Mouse (Mus musculus) ES-E14 (cell line): Measurements from ENCODE around the gene Sag. TPM values are rescaled to one million over a fixed set of nuclear protein-coding genes. Genes with fewer than 3 reads are reported as not detected.

Experiments
- DNase-seq: peaks from one replicate; pipeline ENCODE4 v3.0.0-alpha.2; 2013; ENCODE audit warnings: low read depth, low spot score
- H3K27ac ChIP-seq: 2 replicates; pipeline ENCODE4 v1.5.1; 2012; ENCODE audit warnings: low read depth, mild to moderate bottlenecking, low read length, moderate library complexity, mixed read lengths; ENCODE audit not compliant: poor library complexity, insufficient read depth, severe bottlenecking
- H3K36me3 ChIP-seq: 2 replicates; pipeline ENCODE4 v1.6.1; 2012; ENCODE audit warnings: mild to moderate bottlenecking, low read length, moderate library complexity, mixed read lengths; ENCODE audit not compliant: control insufficient read depth, poor library complexity, insufficient read depth, severe bottlenecking
- H3K4me1 ChIP-seq, 2 experiments: fragments of 150-350 bp in 1 of 2; sonication (generic) in 1 of 2; 2 replicates each; pipeline ENCODE4 v1.6.1; 2012; ENCODE audit warnings: low read length in 2 of 2, mild to moderate bottlenecking in 1 of 2, mixed read lengths in 1 of 2; ENCODE audit not compliant: control insufficient read depth in 2 of 2, insufficient read depth in 2 of 2, poor library complexity in 1 of 2
- H3K4me3 ChIP-seq, 2 experiments: fragments of 150-350 bp in 1 of 2; sonication (generic) in 1 of 2; 2 replicates each; pipeline ENCODE4 v1.5.1; 2012; ENCODE audit warnings: low read length in 2 of 2, low read depth in 1 of 2, mild to moderate bottlenecking in 1 of 2, mixed read lengths in 1 of 2; ENCODE audit not compliant: insufficient read depth in 1 of 2, poor library complexity in 1 of 2, severe bottlenecking in 1 of 2
- H3K9ac ChIP-seq: 2 replicates; pipeline ENCODE4 v1.6.1; 2012; ENCODE audit warnings: low read depth, mild to moderate bottlenecking, low read length, mixed read lengths; ENCODE audit not compliant: poor library complexity, insufficient read depth, severe bottlenecking
- H3K9me3 ChIP-seq: fragments of 150-350 bp; sonication (generic); 2 replicates; pipeline ENCODE4 v1.6.1; 2012; ENCODE audit warnings: low read depth, mild to moderate bottlenecking, low read length; ENCODE audit not compliant: control insufficient read depth, insufficient read depth
- CHD2 ChIP-seq: IDR thresholded peaks from 2 replicates; pipeline ENCODE4 v1.6.1; 2014; ENCODE audit warnings: mild to moderate bottlenecking, low read depth, low read length, inconsistent platforms
- HCFC1 ChIP-seq: IDR thresholded peaks from 2 replicates; pipeline ENCODE4 v1.6.1; 2012; ENCODE audit warnings: low read length, inconsistent platforms, borderline replicate concordance; ENCODE audit not compliant: insufficient read depth
- MAFK ChIP-seq: IDR thresholded peaks from 2 replicates; pipeline ENCODE4 v1.6.1; 2014; ENCODE audit warnings: mild to moderate bottlenecking, low read depth, low read length, inconsistent platforms; ENCODE audit not compliant: insufficient read depth
- ZC3H11A ChIP-seq: IDR thresholded peaks from 2 replicates; pipeline ENCODE4 v1.6.1; 2012; ENCODE audit warnings: low read depth, mild to moderate bottlenecking, inconsistent platforms, low read length, borderline replicate concordance
- ZNF384 ChIP-seq: IDR thresholded peaks from 2 replicates; pipeline ENCODE4 v1.6.1; 2012; ENCODE audit warnings: low read depth, low read length, inconsistent platforms
- in situ Hi-C, 2 experiments: fragments of 600-800 bp; cut with MboI; formaldehyde crosslinking; loops; one replicate each; pipeline ENCODE4 v1.15.1; 2025; ENCODE audit warnings: low sequenced_read_pairs in 2 of 2, inconsistent platforms in 1 of 2; ENCODE audit not compliant: unreplicated experiment in 2 of 2
- total RNA-seq: library from RNA; depleted of rRNA; stranded (reverse); fragments of 300-350 nt; gene quantifications from 2 replicates; pipeline ENCODE4 v1.2.3, GENCODE M21; 2012

The Sag gene
- total RNA-seq, 1 experiment: 1.3 TPM

- no peak for DNase-seq
- H3K4me1 ChIP-seq: peaks cover 0 to 9% of the 10 kb centered on the region in 2 experiments; a peak in 2 of 4 replicates
- in situ Hi-C loops: no loop called here
- H3K4me3 ChIP-seq: no peak overlapping the region
- H3K9me3 ChIP-seq: no peaks in the 10 kb centered on the region
- TF ChIP-seq HCFC1 (no peak), MAFK (no peak), ZNF384 (no peak)
- no peak overlapping the region for H3K27ac ChIP-seq
- H3K36me3 ChIP-seq: no peaks in the 10 kb centered on the region
- H3K9ac ChIP-seq: no peak overlapping the region
Measured at GRCm38 (mm10) chr1:87851344-87851743, 47.9 kb downstream of the Sag start.

GRCm38 (mm10) chr1:87852081-87852790, 48.8 kb downstream of the Sag start:
- Histone ChIP-seq H3K9me3 (no peaks in the 10 kb centered on the region), H3K4me3 (peak overlapping the region in 1 of 2 experiments; percentile 58; a peak in 2 of 4 replicates), H3K4me1 (peaks cover 0 to 9% of the 10 kb centered on the region in 2 experiments; a peak in 2 of 4 replicates), H3K27ac (no peak overlapping the region), H3K9ac (no peak overlapping the region), H3K36me3 (no peaks in the 10 kb centered on the region)
- TF ChIP-seq ZNF384 (no peak), CHD2 (no peak), ZC3H11A (no peak)
- no peak for DNase-seq
- in situ Hi-C loops: no loop called here

GRCm38 (mm10) chr1:87852892-87853600, 49.6 kb downstream of the Sag start, which contains the start of gene Dgkd:
Gene Dgkd, plus strand, starts transcription at chr1:87853287.
- TF ChIP-seq ZC3H11A (no peak), HCFC1 (no peak), ZNF384 (no peak)
- H3K9me3 ChIP-seq: no peaks in the 10 kb centered on the region
- H3K27ac ChIP-seq: no peak within 1 kb of the TSS

GRCm38 (mm10) chr1:87853601-87854361, 50.3 kb downstream of the Sag start:
- peak overlapping the region; percentile 96 for H3K9ac ChIP-seq
- peaks cover 0 to 9% of the 10 kb centered on the region in 2 experiments; a peak in 2 of 4 replicates for H3K4me1 ChIP-seq
- no peaks in the 10 kb centered on the region for H3K36me3 ChIP-seq
- peak; percentile 28 for DNase-seq
- in situ Hi-C loops: no loop called here
- no peak overlapping the region for H3K27ac ChIP-seq
- H3K9me3 ChIP-seq: no peaks in the 10 kb centered on the region
- TF ChIP-seq ZC3H11A (no peak), MAFK (no peak), ZNF384 (no peak), HCFC1 (no peak), CHD2 (no peak)
- peak overlapping the region; percentile 93 to 96 for H3K4me3 ChIP-seq

More at GRCm38 (mm10) chr1:87852892-87853600, 49.6 kb downstream of the Sag start, which contains the start of gene Dgkd:
- in situ Hi-C loops: no loop called here
- peaks cover 0 to 9% of the 10 kb centered on the region in 2 experiments; a peak in 2 of 4 replicates for H3K4me1 ChIP-seq
- DNase-seq: peak; percentile 42
- H3K9ac ChIP-seq: peak within 1 kb of the TSS; percentile 96
- H3K36me3 ChIP-seq: no peaks in the 10 kb centered on the region
- H3K4me3 ChIP-seq: peak within 1 kb of the TSS; percentile 93 to 96
